Mouse (Mus musculus) CD8-positive naive resting alpha-beta T cell, adult 2 months (primary cell): ENCODE measurements around the gene D16Ertd472e.

Source experiments
- DNase-seq, 2 experiments: peaks; one replicate each; pipeline ENCODE4 v3.0.0; 2022; ENCODE audit warnings: low read depth in 2 of 2, low spot score in 2 of 2

The D16Ertd472e gene

GRCm38 (mm10) chr16:78576478-78577084 is at the start of gene D16Ertd472e:
TSS of gene D16Ertd472e (minus strand) at chr16:78576708.
- DNase-seq = peak; percentile 86

- DNase-seq = no peak
Observed at GRCm38 (mm10) chr16:78622755-78623154, 46.2 kb upstream of the D16Ertd472e start.

DNA sequence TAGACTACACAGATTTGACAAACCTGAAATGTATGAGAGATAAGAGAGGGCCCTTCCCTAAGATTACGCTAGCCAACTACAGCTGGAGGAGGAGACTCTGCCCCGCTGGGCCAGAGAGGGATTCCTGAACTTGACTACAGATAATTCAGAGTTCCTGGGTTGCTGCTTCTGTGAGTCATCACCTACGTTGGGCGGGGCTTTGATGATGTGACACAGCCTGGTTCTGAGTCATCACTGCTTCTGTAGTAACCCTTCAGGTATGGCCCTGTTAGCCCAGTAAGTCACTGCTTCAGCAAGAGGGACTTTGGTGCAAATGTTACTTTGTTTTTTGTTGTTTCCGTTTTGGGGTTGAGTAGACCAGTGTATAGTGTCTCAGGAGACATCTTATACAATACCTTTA is 42.9 kb upstream of the D16Ertd472e start:
- DNase-seq = peak in 1 of 2 experiments; percentile 3

GRCm38 (mm10) chr16:78617757-78618532 is 41.4 kb upstream of the D16Ertd472e start:
- no peak for DNase-seq

GRCm38 (mm10) chr16:78606202-78606601 is 29.7 kb upstream of the D16Ertd472e start:
- DNase-seq = no peak

DNA sequence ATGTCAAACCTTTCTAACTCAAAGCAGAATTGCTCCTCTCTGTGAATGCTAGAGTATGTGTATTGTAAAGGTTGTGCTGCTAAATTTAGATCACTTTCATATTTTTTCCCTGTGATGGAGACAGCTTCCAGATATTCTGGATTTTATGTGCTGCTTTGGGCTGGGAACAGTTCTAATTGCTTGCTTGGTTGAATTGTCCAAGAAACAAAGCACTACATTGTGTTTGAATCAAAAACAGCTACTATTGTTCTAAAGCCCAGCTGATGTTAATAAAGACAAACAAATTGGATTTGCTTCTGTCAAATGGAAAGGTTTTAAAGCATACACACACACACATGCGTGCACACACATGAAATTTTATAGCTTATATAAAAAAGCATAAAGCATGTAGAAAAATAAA is 22.4 kb upstream of the D16Ertd472e start:
- no peak for DNase-seq

- DNase-seq = peak in 1 of 2 experiments; percentile 0
Observed at GRCm38 (mm10) chr16:78596381-78596780, 19.9 kb upstream of the D16Ertd472e start.

DNA sequence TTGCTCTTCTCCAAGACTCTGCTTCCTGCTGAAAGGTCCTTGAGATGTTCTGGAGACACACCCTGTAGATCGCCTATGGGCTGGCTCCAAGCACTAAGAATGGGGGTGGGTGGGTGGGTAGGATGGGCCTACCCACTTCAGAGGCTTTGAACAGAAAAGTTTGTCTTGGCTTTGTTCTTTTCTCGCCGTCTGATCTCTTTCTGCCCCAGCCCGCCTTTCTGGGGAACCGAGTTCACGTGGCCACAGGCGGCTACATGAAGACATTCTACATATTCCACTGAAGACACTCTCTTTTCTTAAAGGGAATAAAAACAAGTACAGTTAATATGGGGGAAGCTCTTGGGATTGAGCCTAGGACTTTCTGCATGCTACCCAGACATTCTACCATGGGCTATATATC is 19.3 kb upstream of the D16Ertd472e start:
- peak; percentile 33 to 44 for DNase-seq

GRCm38 (mm10) chr16:78594154-78594553 is 17.6 kb upstream of the D16Ertd472e start:
- no peak for DNase-seq

- no peak for DNase-seq
Observed at GRCm38 (mm10) chr16:78591130-78591529, 14.6 kb upstream of the D16Ertd472e start.

GRCm38 (mm10) chr16:78588821-78589220 is 12.3 kb upstream of the D16Ertd472e start:
- no peak for DNase-seq

- DNase-seq = no peak
Observed at GRCm38 (mm10) chr16:78586621-78587020, 10.1 kb upstream of the D16Ertd472e start.

- no peak for DNase-seq
Observed at GRCm38 (mm10) chr16:78585664-78586397, 9.3 kb upstream of the D16Ertd472e start.

- DNase-seq = no peak
Observed at GRCm38 (mm10) chr16:78585163-78585562, 8.7 kb upstream of the D16Ertd472e start.

DNA sequence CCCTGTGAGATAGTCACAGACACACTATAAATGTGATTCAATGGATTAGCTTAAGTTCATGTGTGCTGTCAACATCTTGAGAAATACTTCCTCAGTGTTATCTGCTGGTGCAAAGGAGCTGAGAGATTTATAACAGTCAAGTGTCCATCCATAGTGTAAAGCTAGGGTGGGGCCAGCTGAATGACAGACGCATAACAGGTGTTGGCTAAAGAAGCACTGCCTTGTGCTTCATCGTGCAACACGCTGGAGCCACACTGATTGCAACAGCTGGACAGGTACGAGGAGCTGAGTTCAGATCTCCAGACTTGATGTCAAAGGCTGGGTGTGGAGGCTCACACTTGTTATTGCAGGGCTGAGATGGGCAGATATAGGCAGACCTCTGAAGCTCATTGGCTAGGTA is 7.5 kb upstream of the D16Ertd472e start:
- DNase-seq = no peak

- no peak for DNase-seq
Observed at GRCm38 (mm10) chr16:78580387-78580786, 3.9 kb upstream of the D16Ertd472e start.

- no peak for DNase-seq
Observed at GRCm38 (mm10) chr16:78579386-78579785, 2.9 kb upstream of the D16Ertd472e start.

- DNase-seq = peak; percentile 57 to 61
Observed at GRCm38 (mm10) chr16:78577085-78577671, 670 bp upstream of the D16Ertd472e start.

DNA sequence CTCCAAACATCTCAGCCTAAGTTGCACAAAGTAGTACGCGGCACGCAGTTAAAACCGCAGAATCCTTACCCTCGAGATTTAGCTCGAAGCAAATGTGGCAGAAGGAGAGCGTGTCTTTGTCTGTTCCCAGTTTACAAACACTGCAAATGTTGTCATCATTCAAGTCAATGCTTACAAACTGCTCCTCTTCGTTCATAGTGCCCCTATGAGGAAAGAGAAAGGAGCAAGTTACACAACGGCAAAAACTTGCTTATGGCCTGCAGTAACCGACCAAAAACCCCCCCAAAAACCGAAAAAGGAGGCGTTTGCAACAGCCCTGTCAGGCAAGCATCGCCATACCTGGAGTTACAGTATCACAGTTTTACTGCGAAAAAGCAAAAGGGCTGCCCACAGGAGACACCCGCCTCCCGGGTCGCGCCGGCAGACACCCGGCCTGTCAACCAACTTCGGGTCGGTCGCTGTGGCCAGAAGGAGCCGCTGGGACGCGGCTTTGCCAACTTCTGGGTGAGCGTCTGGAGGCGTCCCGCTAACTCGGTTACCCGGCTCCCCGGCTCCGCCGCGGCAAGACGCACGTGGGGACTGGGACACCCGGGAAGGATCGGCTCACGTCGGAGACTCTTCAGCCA is 543 bp downstream of the D16Ertd472e start:
- peak in 1 of 2 experiments; percentile 32 for DNase-seq

DNA sequence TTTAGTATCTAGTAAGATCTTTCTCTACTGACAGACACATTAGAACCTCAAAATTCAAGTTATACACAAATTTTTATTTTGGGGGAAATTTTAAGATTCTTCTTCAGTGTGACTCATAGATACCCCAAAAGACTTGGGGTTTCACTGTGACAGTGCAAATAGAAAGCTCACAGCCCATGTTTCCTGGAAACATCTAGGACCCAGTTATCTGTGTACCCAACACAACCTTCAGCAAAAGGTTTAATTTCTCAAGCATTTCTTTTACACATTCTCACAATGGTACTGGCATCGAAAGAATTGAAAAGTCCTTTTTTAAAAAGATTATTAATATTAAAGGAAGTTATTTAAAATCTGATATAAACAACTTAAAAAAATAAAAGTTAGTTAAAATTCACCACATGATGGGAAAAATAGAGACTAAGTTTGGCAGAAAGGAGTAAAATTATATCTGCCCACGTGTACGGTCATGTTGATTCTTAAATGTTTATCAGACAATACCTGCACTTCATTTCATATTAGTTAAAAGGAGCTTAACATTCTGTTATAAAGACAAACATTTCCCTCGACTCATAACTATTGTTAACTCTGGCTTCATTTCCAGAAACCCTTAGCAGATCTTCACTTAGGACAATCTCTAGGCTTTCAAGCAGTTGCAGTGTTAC is 1.2 kb downstream of the D16Ertd472e start:
- DNase-seq = no peak

GRCm38 (mm10) chr16:78574241-78574640 is 2.3 kb downstream of the D16Ertd472e start:
- DNase-seq = no peak
